Mouse (Mus musculus) myocyte (in vitro differentiated cells): ENCODE results near the gene Abcc12. TPM values are rescaled to one million over a fixed set of nuclear protein-coding genes. Genes with fewer than 3 reads are reported as not detected.

Experiments used
- H3K27me3 ChIP-seq: one replicate; pipeline ENCODE4 v1.6.1; 2011; ENCODE audit not compliant: control insufficient read depth, insufficient read depth, insufficient read length
- H3K36me3 ChIP-seq: one replicate; pipeline ENCODE4 v1.6.1; 2011; ENCODE audit not compliant: control insufficient read depth, insufficient read depth
- H3K4me2 ChIP-seq: one replicate; pipeline ENCODE4 v1.6.1; 2011; ENCODE audit warnings: low read depth, control low read depth
- H3K4me3 ChIP-seq: one replicate; pipeline ENCODE4 v1.5.1; 2011; ENCODE audit warnings: mild to moderate bottlenecking, control low read depth, moderate library complexity
- H3K79me2 ChIP-seq: one replicate; pipeline ENCODE4 v1.6.1; 2011; ENCODE audit not compliant: control insufficient read depth, insufficient read depth
- H3ac ChIP-seq: one replicate; pipeline ENCODE4 v1.6.1; 2011; ENCODE audit not compliant: control insufficient read depth, insufficient read length
- CEBPB ChIP-seq: IDR thresholded peaks from 2 replicates; pipeline ENCODE4 v1.6.1; 2011; ENCODE audit warnings: mild to moderate bottlenecking, moderate library complexity; ENCODE audit not compliant: poor library complexity, insufficient read depth, severe bottlenecking
- E2F4 ChIP-seq: IDR thresholded peaks from one replicate; pipeline ENCODE4 v1.6.1; 2011; ENCODE audit warnings: mild to moderate bottlenecking, control low read depth, moderate library complexity; ENCODE audit not compliant: insufficient read depth
- MAX ChIP-seq: IDR thresholded peaks from one replicate; pipeline ENCODE4 v1.6.1; 2011; ENCODE audit warnings: low read depth, mild to moderate bottlenecking, control low read depth
- MYOD1 ChIP-seq, 3 experiments: IDR thresholded peaks; one replicate each; pipeline ENCODE4 v1.6.1; 2011; ENCODE audit warnings: control low read depth in 2 of 3, low read depth in 2 of 3, mild to moderate bottlenecking in 2 of 3, moderate library complexity in 1 of 3; ENCODE audit not compliant: insufficient read length in 2 of 3, control insufficient read depth in 1 of 3
- MYOG ChIP-seq, 3 experiments: IDR thresholded peaks; one replicate each; pipeline ENCODE4 v1.6.1; 2011; ENCODE audit warnings: control low read depth in 2 of 3, low read depth in 2 of 3, mild to moderate bottlenecking in 2 of 3; ENCODE audit not compliant: insufficient read length in 2 of 3, control insufficient read depth in 1 of 3, insufficient read depth in 1 of 3
- POLR2A ChIP-seq: IDR thresholded peaks from one replicate; pipeline ENCODE4 v1.6.1; 2011; ENCODE audit warnings: low read depth, mild to moderate bottlenecking, control low read depth, moderate library complexity; ENCODE audit not compliant: insufficient read length
- POLR2AphosphoS2 ChIP-seq: IDR thresholded peaks from one replicate; pipeline ENCODE4 v1.6.1; 2011; ENCODE audit warnings: low read depth, control low read depth; ENCODE audit not compliant: insufficient read length
- REST ChIP-seq: IDR thresholded peaks from one replicate; pipeline ENCODE4 v1.6.1; 2011; ENCODE audit warnings: mild to moderate bottlenecking, control low read depth, moderate library complexity; ENCODE audit not compliant: insufficient read depth, insufficient read length
- SRF ChIP-seq: IDR thresholded peaks from one replicate; pipeline ENCODE4 v1.6.1; 2011; ENCODE audit warnings: low read depth; ENCODE audit not compliant: control insufficient read depth, insufficient read length
- TCF12 ChIP-seq: IDR thresholded peaks from one replicate; pipeline ENCODE4 v1.6.1; 2011; ENCODE audit warnings: mild to moderate bottlenecking, control low read depth; ENCODE audit not compliant: poor library complexity, insufficient read depth, severe bottlenecking
- TCF3 ChIP-seq: IDR thresholded peaks from one replicate; pipeline ENCODE4 v1.6.1; 2011; ENCODE audit warnings: low read depth, control low read depth; ENCODE audit not compliant: insufficient read length
- USF1 ChIP-seq: IDR thresholded peaks from one replicate; pipeline ENCODE4 v1.6.1; 2011; ENCODE audit warnings: low read depth, mild to moderate bottlenecking, control low read depth, moderate library complexity
- polyA plus RNA-seq: library from polyadenylated mRNA; unstranded; fragments of >200 nt; fragmentation: generic; extraction: Trizol; gene quantifications from one replicate; pipeline ENCODE4 v1.2.1, GENCODE M21; 2012; ENCODE audit warnings: missing spikeins

Gene Abcc12
- polyA plus RNA-seq, 1 experiment = not detected

GRCm38 (mm10) chr8:86593099-86593498 is 12.6 kb upstream of the Abcc12 start:
- H3K27me3 ChIP-seq = peaks cover 18% of the 10 kb centered on the region
- no peaks in the 10 kb centered on the region for H3K79me2 ChIP-seq
- H3ac ChIP-seq = no peak overlapping the region
- H3K36me3 ChIP-seq = no peaks in the 10 kb centered on the region
- H3K4me3 ChIP-seq = no peak overlapping the region
- TF ChIP-seq CEBPB = no peak
- no peak for TF ChIP-seq TCF12
- TF ChIP-seq TCF3 = no peak
- TF ChIP-seq SRF = no peak
- no peak for TF ChIP-seq E2F4
- TF ChIP-seq POLR2A = no peak
- TF ChIP-seq MAX = no peak
- TF ChIP-seq MYOG (IDR thresholded peaks at IDR 0.05; ENCODE audit: control insufficient read depth in 1 of 3, insufficient read depth in 1 of 3, insufficient read length in 2 of 3, low read depth in 2 of 3) = no peak
- TF ChIP-seq POLR2AphosphoS2 = no peak
- no peak for TF ChIP-seq USF1
- TF ChIP-seq REST = no peak
- TF ChIP-seq MYOD1 (IDR thresholded peaks at IDR 0.05; ENCODE audit: control insufficient read depth in 1 of 3, insufficient read length in 2 of 3, low read depth in 2 of 3) = no peak
- H3K4me2 ChIP-seq = no peak overlapping the region

- H3ac ChIP-seq = no peak overlapping the region
- H3K79me2 ChIP-seq = no peaks in the 10 kb centered on the region
- no peak overlapping the region for H3K4me3 ChIP-seq
- H3K27me3 ChIP-seq = peaks cover 10% of the 10 kb centered on the region
- no peaks in the 10 kb centered on the region for H3K36me3 ChIP-seq
- TF ChIP-seq POLR2A (no peak), MYOD1 (IDR thresholded peaks at IDR 0.05; ENCODE audit: control insufficient read depth in 1 of 3, insufficient read length in 2 of 3, low read depth in 2 of 3) (no peak), CEBPB (no peak), MAX (no peak), E2F4 (no peak), SRF (no peak), REST (no peak), MYOG (IDR thresholded peaks at IDR 0.05; ENCODE audit: control insufficient read depth in 1 of 3, insufficient read depth in 1 of 3, insufficient read length in 2 of 3, low read depth in 2 of 3) (no peak), POLR2AphosphoS2 (no peak), USF1 (no peak), TCF12 (no peak)
- H3K4me2 ChIP-seq = no peak overlapping the region
Measured at GRCm38 (mm10) chr8:86588338-86588737, 7.9 kb upstream of the Abcc12 start.

- no peaks in the 10 kb centered on the region for H3K36me3 ChIP-seq
- H3K4me3 ChIP-seq = no peak overlapping the region
- peaks cover 10% of the 10 kb centered on the region for H3K27me3 ChIP-seq
- TF ChIP-seq CEBPB (no peak), REST (no peak), POLR2AphosphoS2 (no peak), E2F4 (no peak), USF1 (no peak), TCF3 (no peak), TCF12 (no peak), POLR2A (no peak), SRF (no peak)
- H3K4me2 ChIP-seq = no peak overlapping the region
- no peaks in the 10 kb centered on the region for H3K79me2 ChIP-seq
- H3ac ChIP-seq = no peak overlapping the region
Measured at GRCm38 (mm10) chr8:86586642-86587041, 6.2 kb upstream of the Abcc12 start.

GRCm38 (mm10) chr8:86586058-86586457 is 5.6 kb upstream of the Abcc12 start:
- Histone ChIP-seq H3K27me3 (peaks cover 10% of the 10 kb centered on the region), H3K4me2 (peak overlapping the region; percentile 87), H3K36me3 (no peaks in the 10 kb centered on the region), H3K79me2 (no peaks in the 10 kb centered on the region), H3K4me3 (no peak overlapping the region), H3ac (no peak overlapping the region)
- no peak for TF ChIP-seq MYOD1 (IDR thresholded peaks at IDR 0.05; ENCODE audit: control insufficient read depth in 1 of 3, insufficient read length in 2 of 3, low read depth in 2 of 3)
- no peak for TF ChIP-seq MAX
- no peak for TF ChIP-seq CEBPB
- TF ChIP-seq USF1 = no peak
- no peak for TF ChIP-seq POLR2A
- no peak for TF ChIP-seq POLR2AphosphoS2
- no peak for TF ChIP-seq SRF
- no peak for TF ChIP-seq E2F4
- TF ChIP-seq TCF3 = no peak
- TF ChIP-seq TCF12 = no peak
- no peak for TF ChIP-seq MYOG (IDR thresholded peaks at IDR 0.05; ENCODE audit: control insufficient read depth in 1 of 3, insufficient read depth in 1 of 3, insufficient read length in 2 of 3, low read depth in 2 of 3)
- no peak for TF ChIP-seq REST

- TF ChIP-seq MAX (no peak), POLR2AphosphoS2 (no peak)
- H3K79me2 ChIP-seq = no peaks in the 10 kb centered on the region
- no peak overlapping the region for H3ac ChIP-seq
- no peaks in the 10 kb centered on the region for H3K36me3 ChIP-seq
- H3K27me3 ChIP-seq = peaks cover 10% of the 10 kb centered on the region
- H3K4me2 ChIP-seq = peak overlapping the region; percentile 87
- no peak overlapping the region for H3K4me3 ChIP-seq
Measured at GRCm38 (mm10) chr8:86585532-86585931, 5.0 kb upstream of the Abcc12 start.
